Mouse (Mus musculus) adipose tissue, adult 10 weeks (tissue): ENCODE results near the gene Gm49354. TPM values are rescaled to one million over a fixed set of nuclear protein-coding genes. Genes with fewer than 3 reads are reported as not detected.

Experiments used
- polyA plus RNA-seq: library from polyadenylated mRNA; stranded (reverse); fragments of 350-450 nt; fragmentation: Illumina TruSeq; extraction: RNeasy Lipid Tissue Mini Kit (QIAGEN cat#74804); gene quantifications from one replicate; pipeline ENCODE4 v1.2.3, GENCODE M21; 2014; ENCODE audit warnings: low read depth, low replicate concordance

The Gm49354 gene
- polyA plus RNA-seq, result not detected

DNA sequence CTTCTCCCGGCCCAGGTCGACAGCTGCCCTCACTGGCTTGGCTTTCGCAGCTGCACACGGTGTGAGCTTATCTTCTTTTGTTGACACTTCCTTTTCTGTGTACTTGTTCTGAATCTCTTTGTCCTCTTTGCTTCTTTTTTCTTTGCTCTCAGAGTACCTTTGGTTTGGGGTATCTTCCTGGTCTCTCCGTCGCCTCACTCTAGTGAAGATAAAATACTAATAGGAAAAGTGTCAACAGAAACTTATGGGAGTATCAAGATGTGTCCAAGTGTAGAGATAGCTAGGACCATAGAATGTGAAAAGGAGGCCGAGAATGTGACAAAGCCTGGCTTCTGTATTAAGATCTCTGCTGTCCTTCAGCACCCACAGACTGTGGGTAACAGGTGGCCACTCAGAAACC, at the start of gene Gm49354:
Gm49354 (minus strand) TSS at position 101 of the 400 bp plus-strand sequence.

GRCm38 (mm10) chr13:59822507-59823462, 40.7 kb upstream of the Gm49354 start, which contains the start of gene Tut7:
Gene Tut7, minus strand, starts transcription at chr13:59823147.

DNA sequence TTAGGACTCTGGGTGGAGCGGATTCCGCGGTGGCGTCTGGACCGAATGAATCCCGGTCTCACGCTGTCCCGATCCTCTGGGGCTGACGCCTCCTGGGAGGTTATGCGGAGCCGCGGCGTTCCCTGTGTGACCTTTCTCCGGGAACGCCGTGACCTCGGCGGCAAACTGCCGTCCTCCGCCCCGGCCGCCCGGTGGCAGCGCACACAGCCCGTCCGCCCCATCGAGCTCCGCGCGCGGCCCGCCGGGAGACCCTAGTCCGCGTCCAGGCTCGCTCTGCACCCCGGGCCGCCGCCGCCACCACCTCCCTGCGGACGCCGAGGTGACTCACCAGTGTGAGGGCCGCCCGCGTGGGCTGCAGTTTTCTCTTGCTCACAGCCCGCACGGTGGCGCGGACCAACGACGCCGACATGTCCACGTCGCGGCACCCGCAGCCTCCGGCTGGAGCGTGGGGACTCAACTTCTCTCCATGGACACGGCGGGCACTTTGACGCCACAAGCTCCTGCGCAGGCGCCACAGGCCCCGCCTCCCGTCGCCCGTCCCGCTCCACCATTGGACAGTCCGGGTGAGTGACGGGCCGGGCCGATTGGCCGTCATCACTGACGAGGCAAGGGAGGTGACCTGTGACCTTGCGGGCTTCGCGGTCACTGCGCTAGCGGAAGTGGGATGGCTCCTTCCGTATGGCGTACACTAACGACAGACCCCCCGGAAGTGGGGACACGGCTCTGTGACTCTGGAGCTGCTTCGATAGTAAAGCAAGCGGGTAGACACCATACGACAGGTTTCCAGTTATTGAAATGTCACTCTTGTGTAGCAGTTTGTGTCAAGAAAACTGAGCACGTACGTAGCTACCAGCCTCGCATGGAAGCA, 12.5 kb downstream of the Gm49354 start, which contains the start of gene Isca1:
Isca1 (minus strand) TSS at position 515 of the 868 bp plus-strand sequence.

DNA sequence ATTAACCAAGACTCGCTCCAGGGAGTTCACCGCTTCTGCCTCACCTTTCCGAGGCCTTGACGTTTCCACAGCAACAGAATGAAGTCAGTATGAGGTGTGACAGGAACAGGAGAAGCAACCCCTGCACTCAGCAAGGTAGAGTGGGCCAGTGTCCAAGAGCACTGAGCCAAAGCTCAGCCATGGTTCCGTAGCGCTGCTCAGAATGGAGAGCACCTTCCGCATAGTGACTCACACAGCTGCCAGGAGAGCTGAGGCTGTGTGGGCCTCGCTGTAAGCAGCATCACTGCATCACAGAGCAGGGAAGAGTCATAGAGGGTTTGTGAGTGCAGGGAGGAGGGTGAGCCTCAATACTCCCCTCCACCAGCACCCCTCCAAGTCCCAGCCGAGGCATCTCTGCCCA, 35.3 kb downstream of the Gm49354 start, which contains the start of gene 1700014D04Rik:
1700014D04Rik (minus strand) TSS at position 42 of the 400 bp plus-strand sequence.

DNA sequence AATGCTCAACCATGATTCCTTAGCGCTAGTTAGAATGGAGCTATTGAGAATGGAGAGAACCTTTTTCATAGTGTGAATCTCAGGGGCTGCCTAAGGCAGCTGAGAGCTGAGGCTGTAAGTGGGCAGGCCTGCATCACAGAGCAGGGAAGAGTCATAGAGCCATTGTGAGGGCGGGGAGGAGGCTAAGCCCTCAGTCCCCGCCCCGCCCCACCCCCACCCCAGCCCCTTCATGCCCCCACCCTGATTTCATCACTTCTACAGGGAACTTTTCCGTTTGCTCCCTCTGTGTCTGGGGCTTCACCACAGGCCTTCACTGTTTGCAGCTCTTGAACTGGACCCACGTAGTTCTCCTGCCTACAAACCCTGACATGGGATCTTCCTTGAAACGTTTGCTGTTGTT, 50.4 kb downstream of the Gm49354 start, which contains the start of gene Spata31d1d:
Spata31d1d (minus strand) TSS at position 101 of the 400 bp plus-strand sequence.

DNA sequence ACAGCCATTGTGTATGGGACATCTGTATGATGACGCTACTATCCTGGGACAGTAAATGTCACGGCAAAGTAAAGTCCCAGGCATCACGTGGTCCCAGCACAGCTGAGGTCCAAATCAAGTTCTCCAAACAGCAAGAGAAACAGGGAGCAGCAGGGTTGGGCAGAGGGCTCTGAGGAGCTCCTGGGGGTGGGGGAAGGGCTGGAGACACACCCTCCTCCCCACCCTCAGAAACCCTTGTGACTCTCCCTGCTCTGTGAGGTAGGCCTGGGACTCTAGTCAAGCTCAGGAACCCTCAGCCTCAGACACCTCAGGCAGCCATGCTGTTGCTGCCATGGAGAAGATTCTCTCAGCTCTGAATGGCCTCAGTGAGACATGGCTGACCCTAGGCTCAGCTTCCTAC, 70.1 kb downstream of the Gm49354 start, which contains the start of gene Spata31d1b:
Spata31d1b (plus strand) TSS at position 301 of the 400 bp plus-strand sequence.

DNA sequence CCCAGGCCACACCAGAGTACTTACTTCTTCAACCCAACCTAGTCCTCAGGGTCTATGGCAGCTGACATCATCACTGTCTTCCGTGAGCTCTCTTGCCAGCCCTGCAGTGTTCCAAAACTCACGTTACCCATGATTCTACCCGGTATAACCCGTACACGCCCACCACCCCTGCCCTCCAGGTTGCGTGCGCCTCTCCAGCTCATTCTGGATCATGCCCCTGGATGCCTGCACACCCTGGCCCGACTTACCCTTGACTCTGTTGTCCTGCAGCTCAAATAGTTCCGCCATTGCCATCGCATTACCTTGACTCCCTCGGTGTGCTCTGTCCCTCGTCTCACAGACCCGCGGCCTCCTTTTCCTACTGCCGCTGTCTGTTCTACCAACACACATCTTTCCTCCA, 71.8 kb downstream of the Gm49354 start, which contains the start of gene Spata31d1a:
Spata31d1a (minus strand) TSS at position 101 of the 400 bp plus-strand sequence.

Other genes with a start within 250 kb of the Gm49354 start
- 25.3 TPM for gene Agtpbp1, start 197.0 kb downstream of the Gm49354 start, polyA plus RNA-seq
- 48.9 TPM for gene Naa35, start 197.0 kb downstream of the Gm49354 start, polyA plus RNA-seq
- 34.6 TPM for gene Golm1, start 106.4 kb downstream of the Gm49354 start, polyA plus RNA-seq
- gene 4921517D22Rik, start 88.1 kb downstream of the Gm49354 start, polyA plus RNA-seq, result 0.21 TPM
- 0.60 TPM for gene Spata31d1a, start 71.9 kb downstream of the Gm49354 start, polyA plus RNA-seq
- 0.82 TPM for gene Spata31d1b, start 70.0 kb downstream of the Gm49354 start, polyA plus RNA-seq
- gene Spata31d1d, start 50.5 kb downstream of the Gm49354 start, polyA plus RNA-seq, result 0.78 TPM
- gene 1700014D04Rik, start 35.5 kb downstream of the Gm49354 start, polyA plus RNA-seq, result 0.88 TPM
- 95.0 TPM for gene Isca1, start 12.4 kb downstream of the Gm49354 start, polyA plus RNA-seq
- gene Tut7, start 40.9 kb upstream of the Gm49354 start, polyA plus RNA-seq, result 46.6 TPM